Mouse (Mus musculus) neural tube, embryonic 14.5 days (tissue): Measurements from ENCODE around the gene Dock4. TPM values are rescaled to one million over a fixed set of nuclear protein-coding genes. Genes with fewer than 3 reads are reported as not detected.

Source experiments
- ATAC-seq: fragments of 200-750 bp; cut with Nextera tagmentation; 2 replicates; pipeline ENCODE4 v1.8.0; 2017; ENCODE audit warnings: low read depth, mild to moderate bottlenecking, moderate TSS enrichment, moderate library complexity
- H3K27ac ChIP-seq: fragments of 300-500 bp; sonication (generic); 2 replicates; pipeline ENCODE4 v1.5.1; 2014; ENCODE audit warnings: low read depth, mild to moderate bottlenecking, control low read depth, low read length, moderate library complexity, mixed read lengths
- H3K27me3 ChIP-seq: fragments of 300-500 bp; sonication (generic); 2 replicates; pipeline ENCODE4 v1.6.1; 2014; ENCODE audit warnings: low read length; ENCODE audit not compliant: control insufficient read depth, insufficient read depth
- H3K36me3 ChIP-seq: fragments of 300-500 bp; sonication (generic); 2 replicates; pipeline ENCODE4 v1.6.1; 2014; ENCODE audit warnings: low read length, mixed read lengths; ENCODE audit not compliant: control insufficient read depth, insufficient read depth
- H3K4me1 ChIP-seq: fragments of 300-500 bp; sonication (generic); 2 replicates; pipeline ENCODE4 v1.6.1; 2014; ENCODE audit warnings: low read length; ENCODE audit not compliant: control insufficient read depth, insufficient read depth
- H3K4me2 ChIP-seq: fragments of 300-500 bp; sonication (generic); 2 replicates; pipeline ENCODE4 v1.6.1; 2014; ENCODE audit warnings: mild to moderate bottlenecking, low read depth, low read length, control low read depth
- H3K4me3 ChIP-seq: fragments of 300-500 bp; sonication (generic); 2 replicates; pipeline ENCODE4 v1.5.1; 2014; ENCODE audit warnings: low read depth, low read length, control low read depth, mixed read lengths
- H3K9ac ChIP-seq: fragments of 300-500 bp; sonication (generic); replicated peaks from 2 replicates; pipeline ENCODE4 v1.6.1; 2014; ENCODE audit warnings: low read depth, mild to moderate bottlenecking, control low read depth, low read length, mixed read lengths
- H3K9me3 ChIP-seq: fragments of 300-500 bp; sonication (generic); 2 replicates; pipeline ENCODE4 v1.6.1; 2016; ENCODE audit warnings: low read length; ENCODE audit not compliant: control insufficient read depth
- WGBS: fragments of 180-500 bp; shearing (Covaris S2); extraction: QIAGEN DNeasy Blood & Tissue Kit; methylation state at CpG from one replicate; pipeline ENCODE4 v1.1.7; 2014; 5-methylcytosine and 5-hydroxymethylcytosine counted together
- polyA plus RNA-seq: library from polyadenylated mRNA; unstranded; fragments of >200 nt; fragmentation: Nextera tagmentation; extraction: Ambion mirVana; gene quantifications from 2 replicates; pipeline ENCODE4 v1.2.1, GENCODE M21; 2014

Gene Dock4
- polyA plus RNA-seq, 1 experiment from 2014 or later = 45.4 TPM

DNA sequence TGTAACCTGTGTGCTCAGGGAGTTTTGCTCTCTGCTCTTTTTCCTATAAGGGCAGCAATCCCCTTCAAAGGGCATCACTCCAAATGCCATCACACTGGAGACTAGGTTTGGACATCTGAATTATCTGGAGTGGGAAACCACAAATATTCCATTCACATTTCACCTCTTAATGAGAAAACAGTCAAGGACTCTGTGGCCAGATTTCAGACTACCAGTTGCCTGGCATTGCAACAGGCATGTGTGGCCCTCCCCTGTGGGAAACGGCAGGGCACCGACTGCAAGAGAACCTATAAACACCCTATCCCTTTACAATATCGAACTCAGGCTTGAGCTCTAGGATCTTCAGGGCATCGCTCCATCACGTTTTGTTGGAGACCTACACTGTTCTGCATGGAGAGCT is 448.9 kb downstream of the Dock4 start:
- WGBS = 94% methylated on average over 5 of the region's 5 CpGs
- no peak overlapping the region for H3K4me2 ChIP-seq
- no peaks in the 10 kb centered on the region for H3K36me3 ChIP-seq
- no peak for ATAC-seq
- H3K9me3 ChIP-seq = no peaks in the 10 kb centered on the region
- no peak overlapping the region for H3K27ac ChIP-seq
- H3K4me3 ChIP-seq = no peak overlapping the region
- H3K27me3 ChIP-seq = no peaks in the 10 kb centered on the region
- no peaks in the 10 kb centered on the region for H3K4me1 ChIP-seq
- no peak overlapping the region for H3K9ac ChIP-seq

Other genes starting within 250 kb of the Dock4 start
- 0.30 and 0.32 TPM in 2 replicates for gene Lsmem1, start 246.5 kb upstream of the Dock4 start, polyA plus RNA-seq
- gene Ifrd1, start 197.4 kb upstream of the Dock4 start, polyA plus RNA-seq = 174 and 182 TPM in 2 replicates
- gene Zfp277, start 50 bp upstream of the Dock4 start, polyA plus RNA-seq = 30.6 and 31.2 TPM in 2 replicates